Mouse (Mus musculus) spleen, adult 12 weeks (tissue): ENCODE measurements at regions not wholly inside any gene's neighbourhood (a gene's known extent, or its start where the extent isn't known, plus 50 kb on each side); places are given as distances from the start of the nearest gene placed in this dataset.

Source experiments
- DNase-seq: peaks from one replicate; pipeline ENCODE4 v3.0.0; 2022; ENCODE audit warnings: low spot score

- no peak for DNase-seq
These were observed 287.4 kb upstream of the Mef2c start for GRCm38 (mm10) chr13:83216454-83216853.

GRCm38 (mm10) chr13:83252452-83252851 is 251.4 kb upstream of the Mef2c start:
- DNase-seq: no peak

GRCm38 (mm10) chr13:83266591-83266990 is 237.2 kb upstream of the Mef2c start:
- DNase-seq: no peak

- DNase-seq: no peak
These were observed 235.2 kb upstream of the Mef2c start for GRCm38 (mm10) chr13:83268663-83269062.

- no peak for DNase-seq
These were observed 225.1 kb upstream of the Mef2c start for GRCm38 (mm10) chr13:83278695-83279094.

GRCm38 (mm10) chr13:83307696-83308095 is 196.1 kb upstream of the Mef2c start:
- no peak for DNase-seq

- no peak for DNase-seq
These were observed 175.3 kb upstream of the Mef2c start for GRCm38 (mm10) chr13:83328488-83328887.

- no peak for DNase-seq
These were observed 170.1 kb upstream of the Mef2c start for GRCm38 (mm10) chr13:83333728-83334127.

GRCm38 (mm10) chr13:83344611-83345319 is 159.1 kb upstream of the Mef2c start:
- peak; percentile 46 for DNase-seq

- DNase-seq: no peak
These were observed 148.5 kb upstream of the Mef2c start for GRCm38 (mm10) chr13:83355341-83355740.

GRCm38 (mm10) chr13:83360529-83360928 is 143.3 kb upstream of the Mef2c start:
- no peak for DNase-seq

GRCm38 (mm10) chr13:83376097-83376797 is 127.6 kb upstream of the Mef2c start:
- no peak for DNase-seq

GRCm38 (mm10) chr13:83378644-83379043 is 125.2 kb upstream of the Mef2c start:
- DNase-seq: no peak

GRCm38 (mm10) chr13:83382609-83383008 is 121.2 kb upstream of the Mef2c start:
- DNase-seq: peak; percentile 9

GRCm38 (mm10) chr13:83394773-83395172 is 109.1 kb upstream of the Mef2c start:
- DNase-seq: no peak

GRCm38 (mm10) chr13:83399381-83399780 is 104.5 kb upstream of the Mef2c start:
- no peak for DNase-seq

GRCm38 (mm10) chr13:83439619-83440436 is 64.0 kb upstream of the Mef2c start:
- DNase-seq: no peak

- DNase-seq: no peak
These were observed 59.6 kb upstream of the Mef2c start for GRCm38 (mm10) chr13:83444277-83444676.

- DNase-seq: no peak
These were observed 53.0 kb upstream of the Mef2c start for GRCm38 (mm10) chr13:83450820-83451219.

GRCm38 (mm10) chr13:83452987-83453386 is 50.8 kb upstream of the Mef2c start:
- no peak for DNase-seq
